Mouse (Mus musculus) bone marrow macrophage, adult 2 months (primary cell): ENCODE data around the gene Tasp1.

Source experiments
- CTCF ChIP-seq: IDR thresholded peaks from 2 replicates; pipeline ENCODE4 v1.5.1; 2012; ENCODE audit warnings: low read depth, mild to moderate bottlenecking, low read length, moderate library complexity
- POLR2A ChIP-seq: IDR thresholded peaks from 2 replicates; pipeline ENCODE4 v1.6.1; 2012; ENCODE audit warnings: mild to moderate bottlenecking, low read depth, low read length, borderline replicate concordance

DNA sequence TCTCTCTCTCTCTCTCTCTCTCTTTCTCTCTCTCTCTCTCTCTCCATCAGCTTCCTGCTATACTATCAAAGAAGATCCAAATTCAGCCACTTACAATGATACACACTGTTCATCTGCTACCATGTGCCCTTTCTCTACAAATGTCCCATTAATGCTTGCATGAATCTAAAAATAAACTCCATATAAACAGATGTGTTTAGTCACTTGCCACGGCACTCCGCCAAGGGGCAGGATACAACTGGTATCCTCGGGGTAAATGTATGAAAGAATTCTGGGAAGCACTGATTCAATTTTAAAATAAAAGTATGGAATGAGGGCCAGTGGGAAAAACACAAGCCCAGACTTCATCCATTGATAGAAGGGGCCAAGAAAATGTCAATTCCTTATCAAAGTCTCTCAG, 33.4 kb upstream of the Tasp1 start:
- no peak for TF ChIP-seq CTCF
- no peak for TF ChIP-seq POLR2A
